Mouse (Mus musculus): Measurements from ENCODE around the gene Cyren.

The Cyren gene

GRCm38 (mm10) chr6:34896168-34896780 lies 18.4 kb upstream of the Cyren start:
- DNase-seq: no peak

GRCm38 (mm10) chr6:34895569-34895968 lies 17.7 kb upstream of the Cyren start:
- no peak for DNase-seq

GRCm38 (mm10) chr6:34889185-34889584 lies 11.3 kb upstream of the Cyren start:
- no peak for DNase-seq

- DNase-seq: no peak
Observed at GRCm38 (mm10) chr6:34887131-34887850, 9.4 kb upstream of the Cyren start.

GRCm38 (mm10) chr6:34884724-34885123 lies 6.9 kb upstream of the Cyren start:
- no peak for DNase-seq

- peak; percentile 64 for DNase-seq
Observed at GRCm38 (mm10) chr6:34879911-34880475, 2.1 kb upstream of the Cyren start.

GRCm38 (mm10) chr6:34879101-34879740 lies 1.4 kb upstream of the Cyren start:
- no peak for DNase-seq

- no peak for DNase-seq
Observed at GRCm38 (mm10) chr6:34876835-34877156, 1.1 kb downstream of the Cyren start.

GRCm38 (mm10) chr6:34875966-34876834 lies 1.7 kb downstream of the Cyren start:
- DNase-seq: peak; percentile 44

GRCm38 (mm10) chr6:34875268-34875761 lies 2.5 kb downstream of the Cyren start:
- peak; percentile 86 for DNase-seq

- peak; percentile 19 for DNase-seq
Observed at GRCm38 (mm10) chr6:34874101-34874921, 3.5 kb downstream of the Cyren start.

- DNase-seq: no peak
Observed at GRCm38 (mm10) chr6:34872871-34873270, 5.0 kb downstream of the Cyren start.

GRCm38 (mm10) chr6:34871929-34872328 lies 5.9 kb downstream of the Cyren start:
- DNase-seq: no peak

GRCm38 (mm10) chr6:34870724-34871123 lies 7.1 kb downstream of the Cyren start:
- DNase-seq: no peak

- DNase-seq: no peak
Observed at GRCm38 (mm10) chr6:34870136-34870535, 7.7 kb downstream of the Cyren start.

GRCm38 (mm10) chr6:34869225-34869915 lies 8.5 kb downstream of the Cyren start:
- peak; percentile 64 for DNase-seq

GRCm38 (mm10) chr6:34868507-34869217 lies 9.2 kb downstream of the Cyren start:
- no peak for DNase-seq

- DNase-seq: no peak
Observed at GRCm38 (mm10) chr6:34867995-34868350, 9.9 kb downstream of the Cyren start.

GRCm38 (mm10) chr6:34867301-34867994 lies 10.4 kb downstream of the Cyren start:
- no peak for DNase-seq

- no peak for DNase-seq
Observed at GRCm38 (mm10) chr6:34866786-34867185, 11.1 kb downstream of the Cyren start.

All from thymus, postnatal 25 days (tissue).